Mouse (Mus musculus) spleen, adult 2 months (tissue): ENCODE measurements around the gene Tal1.

Source experiments
- CTCF ChIP-seq: fragments of 200-500 bp; IDR thresholded peaks from 2 replicates; pipeline ENCODE4 v1.5.1; 2011; ENCODE audit warnings: mild to moderate bottlenecking, inconsistent platforms; ENCODE audit not compliant: insufficient read depth, insufficient read length, insufficient replicate concordance; ENCODE audit errors: extremely low read depth
- POLR2A ChIP-seq: fragments of 200-500 bp; IDR thresholded peaks from 2 replicates; pipeline ENCODE4 v1.6.1; 2011; ENCODE audit warnings: low read depth, low read length, inconsistent platforms

DNA sequence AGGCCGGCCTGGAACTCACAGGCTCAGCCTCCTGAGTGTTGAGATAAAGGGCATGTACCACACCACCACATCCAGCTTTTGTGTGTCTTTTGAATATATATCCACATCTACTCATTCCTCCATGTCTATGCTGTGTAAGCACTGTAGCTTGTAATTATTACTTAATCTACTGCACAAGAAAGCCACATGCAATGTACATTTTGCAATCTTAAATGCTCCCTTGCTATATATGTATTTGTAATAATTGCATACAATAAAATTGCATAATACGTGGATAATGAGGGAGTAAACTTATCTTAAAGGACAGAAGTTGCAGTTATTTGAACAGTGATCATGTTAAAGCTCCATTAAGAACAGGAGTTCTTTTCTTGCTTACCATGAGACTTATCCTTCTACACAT, 64.9 kb downstream of the Tal1 start:
- TF ChIP-seq POLR2A: no peak
- TF ChIP-seq CTCF: no peak
